Mouse (Mus musculus) thymus, adult 18-20 months (tissue): ENCODE results near the gene Olfr1497.
"Not testable (repeated sequence)": the region's sequence is repeated elsewhere in the genome, so short reads cannot be mapped to it uniquely, and the experiment has no call there.

Source experiments
- DNase-seq, 2 experiments: peaks; one replicate each; pipeline ENCODE4 v3.0.0; 2022; ENCODE audit warnings: mixed read lengths in 2 of 2

Gene Olfr1497

DNA sequence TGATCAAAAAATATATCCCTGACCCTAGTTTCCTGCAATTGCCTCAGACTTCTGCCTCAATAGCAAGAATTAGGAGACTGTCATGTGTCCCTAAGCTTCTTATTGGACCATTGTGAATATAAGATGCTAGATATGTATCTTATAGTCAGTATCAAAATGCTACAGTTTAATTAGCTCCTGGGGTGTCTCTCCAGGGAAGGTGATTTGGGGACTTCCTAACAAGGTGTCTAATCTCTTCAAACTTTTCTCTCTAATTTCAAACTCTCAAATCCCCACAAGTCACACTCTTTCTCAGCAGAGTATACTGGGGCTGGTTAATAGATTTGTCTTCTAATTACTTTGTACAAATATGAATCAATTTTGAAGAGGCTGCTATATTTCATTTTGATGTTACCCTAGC, at the start of gene Olfr1497:
Gene Olfr1497, minus strand, starts transcription at position 101 of the 400 bp plus-strand sequence.
- no peak for DNase-seq

DNA sequence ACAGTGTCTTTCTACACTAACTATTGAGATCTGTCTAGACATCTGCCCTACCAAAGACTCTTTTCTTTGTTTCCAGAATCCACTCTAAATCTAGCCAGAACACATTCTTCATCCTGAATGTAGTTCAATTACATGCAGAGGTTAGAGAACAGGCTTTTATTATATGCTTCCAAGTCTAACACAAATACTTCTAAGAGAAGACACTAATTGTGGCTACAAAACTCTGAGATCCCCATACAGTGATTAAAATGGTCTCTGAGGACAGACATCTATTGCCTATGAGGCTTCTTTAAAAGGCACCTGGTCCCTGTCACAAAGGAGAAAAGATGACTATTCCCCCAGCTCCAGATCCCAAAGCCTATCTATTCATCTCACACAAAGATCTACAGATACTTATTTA, 32.4 kb upstream of the Olfr1497 start, which contains the start of gene Olfr1500:
Gene Olfr1500, minus strand, starts transcription at position 101 of the 400 bp plus-strand sequence.
- DNase-seq = no peak

DNA sequence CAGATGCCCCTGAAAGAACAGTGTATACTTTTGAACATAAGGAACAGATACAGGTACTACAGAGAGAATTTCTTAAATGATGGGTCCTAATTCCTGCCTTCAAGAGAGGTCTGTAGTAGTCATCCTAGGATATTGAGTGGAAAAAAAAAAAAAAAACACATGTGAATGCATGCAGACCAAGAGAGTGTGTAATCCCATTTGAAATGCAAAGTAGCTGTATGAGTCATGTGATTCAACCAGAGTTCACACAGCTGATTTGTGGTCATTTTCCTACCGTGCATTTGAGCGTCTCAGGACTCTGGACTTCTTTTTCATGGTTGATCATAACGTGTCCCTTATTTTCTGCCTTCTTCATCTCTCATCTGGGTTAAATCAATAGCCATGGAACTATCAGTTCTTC, 30.4 kb upstream of the Olfr1497 start:
- no peak for DNase-seq

DNA sequence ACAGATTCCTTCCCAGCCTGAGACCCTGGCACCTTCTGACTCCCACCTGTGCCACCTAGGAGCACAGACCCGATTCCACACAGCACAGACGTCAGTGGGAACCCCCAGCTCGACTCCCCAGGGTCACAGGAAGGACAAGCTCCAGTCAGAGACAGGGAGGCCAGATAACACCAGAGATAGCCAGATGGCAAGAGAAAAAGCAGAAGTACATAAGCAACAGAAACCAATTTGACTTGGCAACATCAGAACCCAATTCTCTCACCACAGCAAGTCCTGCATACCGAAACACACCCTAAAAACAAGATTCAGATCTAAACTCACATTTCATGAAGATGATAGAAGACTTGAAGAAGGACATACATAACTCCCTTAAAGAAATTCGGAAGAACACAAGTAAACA, 22.8 kb upstream of the Olfr1497 start:
- DNase-seq = no peak

DNA sequence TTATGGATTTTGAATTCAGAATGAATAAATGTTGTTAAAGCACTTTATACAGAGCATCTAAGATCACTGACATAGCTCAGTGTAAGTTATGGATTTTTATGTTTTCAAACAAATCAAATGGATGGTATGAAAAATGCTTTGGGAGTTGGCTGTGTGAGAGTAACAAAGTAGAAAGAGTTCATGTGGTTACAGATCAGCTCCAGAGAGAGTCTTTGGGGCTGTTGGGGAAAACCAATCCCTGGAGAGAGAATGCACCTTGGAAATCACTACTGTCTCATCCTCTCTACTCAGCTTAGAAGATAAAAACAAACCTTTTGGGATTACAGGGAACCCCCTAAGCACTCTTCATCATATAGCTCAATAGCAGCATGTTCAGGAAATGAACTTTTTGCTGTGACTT, 21.3 kb upstream of the Olfr1497 start, which contains the start of gene Olfr1499:
Gene Olfr1499, minus strand, starts transcription at position 101 of the 400 bp plus-strand sequence.
- no peak for DNase-seq

DNA sequence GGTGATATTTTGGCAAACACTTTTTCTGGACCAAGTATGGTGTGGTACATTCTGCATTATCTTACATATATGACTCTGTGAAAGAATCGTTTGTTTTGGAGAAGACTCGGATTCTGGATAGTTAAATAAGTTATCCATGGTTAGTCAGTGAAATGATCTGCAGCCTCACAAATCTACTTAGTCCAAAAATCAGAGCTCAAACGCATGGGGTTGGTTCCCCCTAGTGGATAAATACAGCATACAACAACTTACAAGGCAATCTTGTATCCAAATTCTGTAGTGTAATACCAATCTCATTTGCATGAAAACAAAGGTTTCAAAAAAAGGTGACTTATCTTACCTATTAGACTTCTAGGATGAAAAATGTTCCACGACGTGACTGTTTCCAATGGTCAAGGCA, 20.8 kb upstream of the Olfr1497 start:
- no peak for DNase-seq

DNA sequence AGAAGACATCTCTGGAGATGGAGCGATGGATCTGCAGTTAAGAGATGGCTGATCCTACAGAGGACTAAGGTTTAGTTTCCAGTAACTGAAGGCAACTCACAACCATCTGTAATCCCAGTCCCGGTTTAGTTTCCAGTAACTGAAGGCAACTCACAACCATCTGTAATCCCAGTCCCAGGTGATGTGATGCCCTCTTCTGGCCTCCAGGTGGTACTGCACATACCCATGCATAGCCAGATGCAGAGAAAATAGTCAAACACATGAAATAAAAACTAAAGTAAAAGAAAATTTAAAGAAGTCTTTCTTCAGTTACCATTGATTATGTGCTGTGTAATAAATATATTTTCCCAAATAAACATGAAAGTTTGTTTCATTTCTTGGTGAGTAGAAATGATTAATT, 14.8 kb upstream of the Olfr1497 start:
- DNase-seq = no peak

DNA sequence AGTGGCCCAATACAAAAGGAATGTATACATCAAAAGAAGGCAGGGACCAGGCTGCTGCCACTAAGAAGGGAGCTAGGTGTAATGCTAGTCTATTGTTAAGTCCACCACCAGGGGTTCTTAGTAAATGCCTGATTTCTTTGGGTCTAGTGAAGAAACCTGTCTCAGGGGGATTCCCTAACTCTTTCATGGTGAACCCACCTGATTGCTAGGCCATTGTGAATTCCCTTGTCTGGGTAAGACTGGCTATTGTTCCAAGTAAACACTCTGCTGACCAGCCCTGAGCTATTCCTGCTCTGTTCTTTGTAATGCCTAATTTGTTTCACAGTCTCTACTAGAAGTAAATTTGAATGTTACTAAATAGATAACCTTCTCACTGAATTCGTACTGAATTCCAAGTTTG, 7.5 kb upstream of the Olfr1497 start:
- not testable (repeated sequence) for DNase-seq

DNA sequence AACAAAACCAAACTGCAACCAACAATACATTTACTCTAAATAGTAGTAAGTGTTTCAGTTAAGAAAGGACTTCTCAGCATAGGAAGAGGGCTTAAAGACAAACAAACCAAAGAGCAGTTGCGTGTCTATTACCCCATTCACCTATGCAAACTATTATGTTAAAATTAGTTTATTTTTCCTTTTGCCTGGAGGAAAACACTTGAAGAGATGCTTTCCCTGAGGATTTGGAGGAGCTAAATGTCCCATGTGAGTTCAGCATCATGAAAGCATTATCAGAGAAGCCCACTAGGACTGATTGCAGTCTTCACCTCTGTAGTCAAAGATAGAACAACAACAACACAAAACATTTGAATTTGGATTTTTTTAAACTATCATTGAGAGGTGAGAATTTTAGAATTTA, 20.4 kb downstream of the Olfr1497 start, which contains the start of gene Olfr1496:
Gene Olfr1496, plus strand, starts transcription at position 301 of the 400 bp plus-strand sequence.
- no peak for DNase-seq

DNA sequence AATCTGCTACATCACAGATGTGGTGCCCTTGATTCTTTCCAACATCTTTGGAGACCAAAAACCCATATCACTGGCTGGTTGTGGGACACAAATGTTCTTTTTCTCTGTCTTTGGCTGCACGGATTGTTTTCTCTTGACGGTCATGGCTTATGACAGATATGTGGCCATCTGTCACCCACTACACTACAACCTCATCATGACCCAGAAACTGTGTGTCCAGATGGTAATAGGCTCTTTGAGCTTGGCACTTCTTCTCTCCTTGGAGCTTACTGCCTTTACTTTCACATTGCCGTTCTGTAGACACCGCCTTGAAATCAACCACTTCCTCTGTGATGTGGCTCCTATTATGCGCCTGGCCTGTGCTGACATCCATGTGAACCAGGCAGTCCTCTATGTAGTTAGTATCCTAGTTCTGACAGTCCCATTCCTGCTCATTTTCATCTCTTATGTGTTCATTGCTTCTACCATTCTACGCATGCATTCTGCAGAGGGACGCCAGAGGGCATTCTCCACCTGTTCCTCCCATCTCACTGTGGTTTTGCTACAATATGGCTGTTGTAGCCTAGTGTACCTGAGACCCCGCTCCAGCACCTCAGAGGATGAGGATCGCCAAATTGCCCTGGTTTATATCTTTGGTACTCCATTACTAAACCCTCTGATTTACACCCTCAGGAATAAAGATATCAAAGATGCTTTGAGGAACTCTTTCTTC, 29.3 kb downstream of the Olfr1497 start:
- no peak for DNase-seq

DNA sequence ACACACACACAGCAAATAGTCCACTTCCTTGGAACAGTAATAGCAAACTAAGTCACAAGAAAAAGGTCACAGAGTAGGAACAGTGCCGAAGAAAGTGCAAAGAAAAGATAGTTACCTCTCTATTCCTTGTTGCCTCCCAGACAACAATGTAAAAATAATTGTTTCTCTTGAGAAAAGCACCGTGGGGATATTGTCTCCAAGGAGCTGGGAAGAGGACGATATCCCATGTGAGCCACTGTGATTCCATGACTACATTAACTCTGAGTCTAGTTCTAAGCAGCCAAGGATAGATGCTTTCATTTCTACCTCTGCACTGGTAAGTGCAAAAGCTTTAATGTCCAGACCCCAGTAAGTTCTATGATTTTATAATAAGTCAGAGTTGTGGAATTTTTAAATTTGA, 33.7 kb downstream of the Olfr1497 start, which contains the start of gene Olfr1495:
Gene Olfr1495, plus strand, starts transcription at position 301 of the 400 bp plus-strand sequence.
- DNase-seq = no peak

DNA sequence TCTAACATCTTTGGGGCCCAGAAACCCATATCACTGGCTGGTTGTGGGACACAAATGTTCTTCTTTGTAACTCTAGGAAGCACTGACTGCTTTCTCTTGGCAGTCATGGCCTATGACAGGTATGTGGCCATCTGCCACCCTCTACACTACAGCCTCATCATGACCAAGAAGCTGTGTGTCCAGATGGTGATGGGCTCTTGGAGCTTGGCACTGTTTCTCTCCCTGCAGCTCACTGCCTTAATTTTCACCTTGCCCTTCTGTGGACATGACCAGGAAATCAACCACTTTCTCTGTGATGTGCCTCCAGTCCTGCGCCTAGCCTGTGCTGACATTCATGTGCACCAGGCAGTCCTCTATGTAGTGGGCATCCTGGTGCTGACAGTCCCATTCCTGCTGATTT, 48.6 kb downstream of the Olfr1497 start:
- no peak for DNase-seq
